Mouse (Mus musculus) E14TG2a.4 (cell line): Measurements from ENCODE around the gene Rwdd2a.

ENCODE experiments used
- CTCF ChIP-seq: conservative IDR thresholded peaks from 2 replicates; pipeline ENCODE4 v1.5.1; 2014; ENCODE audit warnings: low read length
- POU5F1 ChIP-seq: IDR thresholded peaks from 2 replicates; pipeline ENCODE4 v1.6.1; 2014; ENCODE audit warnings: low read length, borderline replicate concordance

DNA sequence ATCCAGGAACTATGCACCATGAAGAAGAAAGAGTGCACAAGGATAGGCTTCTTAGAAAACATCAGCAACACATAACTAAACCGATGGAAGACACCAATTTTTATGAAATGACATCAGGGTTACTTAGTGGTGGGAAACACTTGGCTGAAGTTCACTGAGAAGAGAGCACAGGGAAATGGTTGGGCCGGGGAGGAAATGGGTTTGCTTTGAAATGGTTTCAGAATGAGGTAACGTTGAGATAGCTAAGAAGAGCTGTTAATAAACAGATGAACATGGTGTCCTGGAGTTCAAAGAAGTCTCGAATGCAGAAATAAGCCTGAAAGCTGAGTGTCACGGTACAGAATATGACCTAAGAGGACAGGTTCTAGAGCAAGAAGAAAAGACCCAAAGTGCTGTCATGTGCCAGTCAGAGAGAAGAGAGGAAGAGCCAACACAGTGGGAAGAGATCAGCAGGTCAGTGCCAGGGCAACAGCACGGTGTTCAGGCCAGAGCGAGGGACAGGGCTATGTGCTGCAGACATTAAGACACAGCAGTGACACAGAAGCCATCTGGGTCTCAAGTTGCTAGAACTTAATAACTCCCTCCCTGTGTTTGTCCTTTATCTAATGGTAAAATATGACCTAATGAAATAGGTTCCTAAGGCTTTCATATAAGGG, 46.2 kb downstream of the Rwdd2a start:
- TF ChIP-seq CTCF (no peak), POU5F1 (no peak)
